Mouse (Mus musculus): ENCODE measurements around the gene Eya3.

GRCm38 (mm10) chr4:132733071-132733770 lies 94.4 kb downstream of the Eya3 start:
- no peak for TF ChIP-seq CTCF (IDR thresholded peaks at IDR 0.05; ENCODE audit: control insufficient read depth, insufficient read depth, insufficient read length)
- TF ChIP-seq FOSL1 (IDR thresholded peaks at IDR 0.05; ENCODE audit: insufficient read depth, low read length, poor library complexity, severe bottlenecking) = no peak
- no peak for TF ChIP-seq MYOD1 (IDR thresholded peaks at IDR 0.05; ENCODE audit: control insufficient read depth, insufficient read length, low read depth)
- TF ChIP-seq MYOG (IDR thresholded peaks at IDR 0.05; ENCODE audit: control insufficient read depth, extremely low read depth, insufficient read length) = no peak
- no peak for TF ChIP-seq USF1 (IDR thresholded peaks at IDR 0.05; ENCODE audit: low read depth)
- TF ChIP-seq CEBPB (IDR thresholded peaks at IDR 0.05; ENCODE audit: low read depth) = no peak
- no peak for TF ChIP-seq MAX (IDR thresholded peaks at IDR 0.05)
